Mouse (Mus musculus): ENCODE results near the gene Cgas.

GRCm38 (mm10) chr9:78475383-78475780, 32.3 kb upstream of the Cgas start:
- TF ChIP-seq CTCF (IDR thresholded peaks at IDR 0.05; ENCODE audit: borderline replicate concordance, control insufficient read depth, extremely low read depth, insufficient read depth, low read length, poor library complexity) (no peak), POLR2A (IDR thresholded peaks at IDR 0.05; ENCODE audit: control insufficient read depth, extremely low read depth, insufficient read depth, low read length, poor library complexity) (no peak)
